Mouse (Mus musculus): ENCODE data around the gene Lgals1.

Gene Lgals1

GRCm38 (mm10) chr15:78912040-78912439 is 14.5 kb upstream of the Lgals1 start:
- DNase-seq (ENCODE audit: low spot score), result no peak

GRCm38 (mm10) chr15:78913632-78914090 is 12.9 kb upstream of the Lgals1 start, which contains the start of gene Pdxp:
TSS of gene Pdxp (plus strand) at chr15:78913919.
- peak; percentile 87 for DNase-seq (ENCODE audit: low spot score)

- DNase-seq (ENCODE audit: low spot score), result no peak
These were observed 12.3 kb upstream of the Lgals1 start for GRCm38 (mm10) chr15:78914091-78914822.

GRCm38 (mm10) chr15:78914823-78915659 is 11.5 kb upstream of the Lgals1 start:
- no peak for DNase-seq (ENCODE audit: low spot score)

- DNase-seq (ENCODE audit: low spot score), result no peak
These were observed 10.9 kb upstream of the Lgals1 start for GRCm38 (mm10) chr15:78915660-78916017.

- DNase-seq (ENCODE audit: low spot score), result no peak
These were observed 10.3 kb upstream of the Lgals1 start for GRCm38 (mm10) chr15:78916052-78916826.

GRCm38 (mm10) chr15:78918126-78918525 is 8.4 kb upstream of the Lgals1 start:
- no peak for DNase-seq (ENCODE audit: low spot score)

GRCm38 (mm10) chr15:78919914-78920313 is 6.6 kb upstream of the Lgals1 start:
- no peak for DNase-seq (ENCODE audit: low spot score)

- DNase-seq (ENCODE audit: low spot score), result no peak
These were observed 3.8 kb upstream of the Lgals1 start for GRCm38 (mm10) chr15:78922700-78923099.

- no peak for DNase-seq (ENCODE audit: low spot score)
These were observed 2.9 kb upstream of the Lgals1 start for GRCm38 (mm10) chr15:78923585-78923984.

- DNase-seq (ENCODE audit: low spot score), result no peak
These were observed 1.4 kb upstream of the Lgals1 start for GRCm38 (mm10) chr15:78925129-78925528.

GRCm38 (mm10) chr15:78927021-78927787 is 679 bp downstream of the Lgals1 start:
- DNase-seq (ENCODE audit: low spot score), result no peak

- peak; percentile 70 for DNase-seq (ENCODE audit: low spot score)
These were observed 1.4 kb downstream of the Lgals1 start for GRCm38 (mm10) chr15:78927788-78928457.

- DNase-seq (ENCODE audit: low spot score), result no peak
These were observed 2.0 kb downstream of the Lgals1 start for GRCm38 (mm10) chr15:78928539-78928938.

GRCm38 (mm10) chr15:78930192-78930706 is 3.7 kb downstream of the Lgals1 start:
- no peak for DNase-seq (ENCODE audit: low spot score)

GRCm38 (mm10) chr15:78930801-78931426 is 4.4 kb downstream of the Lgals1 start:
- no peak for DNase-seq (ENCODE audit: low spot score)

GRCm38 (mm10) chr15:78931577-78931976 is 5.1 kb downstream of the Lgals1 start:
- peak; percentile 51 for DNase-seq (ENCODE audit: low spot score)

GRCm38 (mm10) chr15:78934784-78935320 is 8.3 kb downstream of the Lgals1 start, which contains the start of gene Nol12:
TSS of gene Nol12 (plus strand) at chr15:78934933.
- peak; percentile 78 for DNase-seq (ENCODE audit: low spot score)

- no peak for DNase-seq (ENCODE audit: low spot score)
These were observed 9.9 kb downstream of the Lgals1 start for GRCm38 (mm10) chr15:78936403-78936802.

- DNase-seq (ENCODE audit: low spot score), result no peak
These were observed 10.8 kb downstream of the Lgals1 start for GRCm38 (mm10) chr15:78937311-78937710.

Data from ovary, postnatal 36 days (tissue).